Mouse (Mus musculus) embryonic facial prominence, embryonic 13.5 days (tissue): Measurements from ENCODE around the gene Dhx15. TPM values are rescaled to one million over a fixed set of nuclear protein-coding genes. Genes with fewer than 3 reads are reported as not detected.

Experiments used
- ATAC-seq: fragments of 200-750 bp; cut with Nextera tagmentation; 2 replicates; pipeline ENCODE4 v1.8.0; 2017; ENCODE audit warnings: low read depth; ENCODE audit not compliant: insufficient number of reproducible peaks, insufficient read depth, low FRiP score, low TSS enrichment
- H3K27ac ChIP-seq: fragments of 300-500 bp; sonication (generic); 2 replicates; pipeline ENCODE4 v1.5.1; 2015; ENCODE audit warnings: moderate library complexity, mild to moderate bottlenecking, inconsistent platforms
- H3K27me3 ChIP-seq: fragments of 300-500 bp; sonication (generic); 2 replicates; pipeline ENCODE4 v1.6.1; 2015; ENCODE audit warnings: mild to moderate bottlenecking, inconsistent platforms
- H3K36me3 ChIP-seq: fragments of 300-500 bp; sonication (generic); 2 replicates; pipeline ENCODE4 v1.6.1; 2015; ENCODE audit warnings: mild to moderate bottlenecking, inconsistent platforms
- H3K4me1 ChIP-seq: fragments of 300-500 bp; sonication (generic); 2 replicates; pipeline ENCODE4 v1.6.1; 2015; ENCODE audit warnings: inconsistent platforms
- H3K4me2 ChIP-seq: fragments of 300-500 bp; sonication (generic); 2 replicates; pipeline ENCODE4 v1.6.1; 2015; ENCODE audit warnings: moderate library complexity, mild to moderate bottlenecking, inconsistent platforms
- H3K4me3 ChIP-seq: fragments of 300-500 bp; sonication (generic); 2 replicates; pipeline ENCODE4 v1.5.1; 2015; ENCODE audit warnings: mild to moderate bottlenecking, inconsistent platforms
- H3K9ac ChIP-seq: fragments of 300-500 bp; sonication (generic); 2 replicates; pipeline ENCODE4 v1.6.1; 2015; ENCODE audit warnings: mild to moderate bottlenecking, inconsistent platforms
- H3K9me3 ChIP-seq: fragments of 300-500 bp; sonication (generic); 2 replicates; pipeline ENCODE4 v1.6.1; 2016; ENCODE audit warnings: inconsistent platforms
- WGBS: fragments of 180-500 bp; shearing (Covaris S2); methylation state at CpG from one replicate; pipeline ENCODE4 v1.1.7; 2015; ENCODE audit warnings: mixed read lengths; 5-methylcytosine and 5-hydroxymethylcytosine counted together
- polyA plus RNA-seq: library from polyadenylated mRNA; unstranded; fragments of >200 nt; fragmentation: Nextera tagmentation; extraction: Ambion mirVana; gene quantifications from 2 replicates; pipeline ENCODE4 v1.2.1, GENCODE M21; 2015

Gene Dhx15
- polyA plus RNA-seq, 1 experiment from 2014 or later = 176 TPM

DNA sequence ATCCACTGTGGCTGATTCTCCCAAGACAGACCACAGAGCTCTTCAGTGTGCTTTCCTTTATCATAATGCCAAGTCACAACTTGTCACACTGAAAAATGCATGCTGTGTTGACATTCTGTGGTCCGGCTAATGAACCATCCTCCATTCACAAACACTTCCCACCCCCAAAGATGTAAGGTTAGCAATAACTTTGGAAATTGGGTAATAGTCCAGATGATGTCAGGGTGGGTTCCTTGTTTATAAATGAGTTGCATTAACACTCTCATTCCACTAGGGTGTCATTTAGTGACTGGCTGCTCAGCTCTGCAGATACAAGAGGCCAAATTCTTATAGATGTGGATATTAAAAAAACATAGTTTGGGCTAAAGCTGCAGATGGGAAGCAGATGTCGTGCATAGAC lies 71.1 kb downstream of the Dhx15 start:
- Histone ChIP-seq H3K27me3 (peaks cover 32% of the 10 kb centered on the region), H3K9ac (no peak overlapping the region), H3K36me3 (no peaks in the 10 kb centered on the region), H3K4me2 (no peak overlapping the region), H3K4me3 (no peak overlapping the region), H3K4me1 (peaks cover 11% of the 10 kb centered on the region), H3K9me3 (no peaks in the 10 kb centered on the region), H3K27ac (no peak overlapping the region)
- ATAC-seq = no peak
- 57% methylated on average over 2 of the region's 2 CpGs for WGBS

DNA sequence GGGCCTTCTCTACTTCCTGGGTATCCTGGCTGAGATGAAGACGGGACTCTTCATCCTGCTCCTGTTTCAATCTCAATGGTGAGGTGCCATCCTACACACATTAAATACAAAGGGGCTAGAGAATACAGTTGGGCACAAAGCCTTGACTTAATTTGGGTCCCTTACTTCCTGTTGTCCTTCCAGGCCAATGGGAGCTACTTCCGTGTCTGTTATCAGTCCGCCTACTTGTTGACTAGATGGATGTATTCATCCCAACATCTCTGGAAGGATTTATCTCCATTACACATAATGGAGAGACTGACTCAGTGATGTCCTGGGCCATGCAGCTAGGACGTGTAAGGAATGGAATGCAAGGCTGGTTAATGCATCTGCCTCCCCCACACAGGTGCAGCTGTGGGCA lies 72.5 kb downstream of the Dhx15 start:
- 81% methylated on average over 4 of the region's 4 CpGs for WGBS
- no peak overlapping the region for H3K4me2 ChIP-seq
- H3K27me3 ChIP-seq = peaks cover 45% of the 10 kb centered on the region
- no peak overlapping the region for H3K27ac ChIP-seq
- H3K36me3 ChIP-seq = no peaks in the 10 kb centered on the region
- no peak for ATAC-seq
- no peak overlapping the region for H3K9ac ChIP-seq
- no peaks in the 10 kb centered on the region for H3K9me3 ChIP-seq
- no peak overlapping the region for H3K4me3 ChIP-seq
- H3K4me1 ChIP-seq = peaks cover 21% of the 10 kb centered on the region

DNA sequence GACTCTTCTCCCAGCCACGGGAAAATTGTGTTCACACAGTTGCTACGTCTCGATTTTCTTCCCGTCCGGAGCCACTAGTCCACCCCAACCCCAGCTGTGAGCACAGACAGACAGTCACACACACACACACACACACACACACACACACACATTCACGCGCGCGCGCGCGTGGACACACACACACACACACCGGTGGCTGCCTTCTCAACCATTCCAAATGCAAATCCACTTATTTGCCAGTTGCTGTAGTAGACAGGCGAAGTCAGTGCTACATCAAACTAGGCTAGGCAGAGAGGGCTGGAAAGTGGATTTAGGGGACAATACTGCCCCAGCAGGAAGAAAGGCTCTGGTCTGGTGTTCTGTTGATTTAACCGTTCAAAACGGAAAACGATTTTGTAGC lies 73.9 kb downstream of the Dhx15 start:
- H3K27ac ChIP-seq = no peak overlapping the region
- no peak for ATAC-seq
- H3K4me1 ChIP-seq = peaks cover 29% of the 10 kb centered on the region
- H3K36me3 ChIP-seq = no peaks in the 10 kb centered on the region
- H3K4me3 ChIP-seq = peak overlapping the region; percentile 72
- peaks cover 55% of the 10 kb centered on the region for H3K27me3 ChIP-seq
- H3K4me2 ChIP-seq = peak overlapping the region; percentile 99
- 3% methylated on average over 17 of the region's 17 CpGs for WGBS
- H3K9me3 ChIP-seq = no peaks in the 10 kb centered on the region
- H3K9ac ChIP-seq = 0 out of 2 replicates have a peak overlapping the region, but pooled peaks have one; percentile 74

DNA sequence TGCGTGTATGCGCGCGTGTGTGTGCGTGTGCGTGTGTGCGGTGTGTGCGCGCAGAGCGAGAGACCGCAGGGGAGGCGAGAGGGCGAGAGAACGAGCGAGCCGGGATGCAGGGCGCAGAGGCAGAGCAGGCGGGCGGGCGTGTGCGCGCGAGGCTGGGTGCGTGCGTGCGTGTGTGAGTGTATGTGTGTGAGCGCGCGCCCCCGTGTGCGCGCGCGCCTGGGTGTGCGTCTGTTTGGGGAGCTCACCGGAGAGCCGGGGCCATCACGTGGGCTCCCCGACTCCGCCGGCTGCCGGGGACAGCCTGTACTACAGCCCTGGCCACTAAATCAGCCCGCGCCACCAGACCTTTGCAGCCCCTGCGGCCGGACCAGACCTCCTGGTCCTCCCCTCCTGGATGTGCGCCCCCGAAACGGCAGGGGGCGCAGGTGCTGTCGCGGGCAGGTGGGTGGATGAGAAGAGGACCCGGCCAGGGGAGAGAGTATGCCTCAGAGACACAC lies 74.4 kb downstream of the Dhx15 start:
- Histone ChIP-seq H3K4me2 (peak overlapping the region; percentile 99), H3K27ac (no peak overlapping the region), H3K36me3 (no peaks in the 10 kb centered on the region), H3K9me3 (no peaks in the 10 kb centered on the region), H3K27me3 (peaks cover 59% of the 10 kb centered on the region), H3K4me3 (peak overlapping the region; percentile 72), H3K9ac (peak overlapping the region; percentile 74), H3K4me1 (peaks cover 29% of the 10 kb centered on the region)
- WGBS = under 1% methylated on average over 51 of the region's 53 CpGs
- peak; percentile 82 for ATAC-seq

DNA sequence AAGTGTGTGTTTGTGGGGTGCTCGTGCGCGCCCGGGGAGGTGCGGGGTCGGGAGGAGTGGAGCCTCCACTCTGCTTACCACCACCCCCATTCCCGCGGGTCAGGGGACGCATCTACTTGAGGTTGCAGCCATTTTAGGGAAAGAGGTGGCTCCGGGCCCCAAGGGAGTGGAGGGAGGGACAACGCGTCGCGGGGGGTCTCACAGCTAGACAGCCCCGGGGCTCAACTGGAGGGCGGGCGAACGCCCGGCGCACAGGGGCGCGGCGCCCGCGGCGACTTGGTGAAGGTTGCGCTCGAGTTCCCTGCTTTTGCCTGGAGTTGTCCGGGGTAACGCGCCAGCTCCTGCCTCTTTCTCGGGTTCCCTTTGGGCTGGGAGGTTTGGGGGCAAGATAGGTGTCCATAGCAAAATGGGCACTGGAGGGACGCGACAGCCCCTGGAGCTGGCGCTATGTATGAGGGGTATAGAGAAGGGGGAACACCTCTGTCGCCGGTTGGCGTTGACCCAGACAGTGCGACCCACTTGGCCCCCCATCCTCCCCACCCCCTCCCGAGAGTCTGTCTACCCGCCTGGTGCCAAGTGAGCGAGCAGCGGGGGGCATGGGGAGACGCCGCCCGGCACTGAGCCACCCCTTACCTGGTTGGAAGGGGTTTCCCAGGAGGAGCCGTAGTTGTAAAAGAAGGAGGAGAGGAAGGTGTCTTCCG lies 75.4 kb downstream of the Dhx15 start:
- whole genome bisulfite sequencing = under 1% methylated on average over 48 of the region's 48 CpGs
- H3K4me1 ChIP-seq = peaks cover 29% of the 10 kb centered on the region
- H3K4me2 ChIP-seq = peak overlapping the region; percentile 99
- no peaks in the 10 kb centered on the region for H3K36me3 ChIP-seq
- H3K27ac ChIP-seq = no peak overlapping the region
- H3K4me3 ChIP-seq = peak overlapping the region; percentile 72
- ATAC-seq = no peak
- peak overlapping the region; percentile 74 for H3K9ac ChIP-seq
- H3K27me3 ChIP-seq = peaks cover 69% of the 10 kb centered on the region
- H3K9me3 ChIP-seq = no peaks in the 10 kb centered on the region

DNA sequence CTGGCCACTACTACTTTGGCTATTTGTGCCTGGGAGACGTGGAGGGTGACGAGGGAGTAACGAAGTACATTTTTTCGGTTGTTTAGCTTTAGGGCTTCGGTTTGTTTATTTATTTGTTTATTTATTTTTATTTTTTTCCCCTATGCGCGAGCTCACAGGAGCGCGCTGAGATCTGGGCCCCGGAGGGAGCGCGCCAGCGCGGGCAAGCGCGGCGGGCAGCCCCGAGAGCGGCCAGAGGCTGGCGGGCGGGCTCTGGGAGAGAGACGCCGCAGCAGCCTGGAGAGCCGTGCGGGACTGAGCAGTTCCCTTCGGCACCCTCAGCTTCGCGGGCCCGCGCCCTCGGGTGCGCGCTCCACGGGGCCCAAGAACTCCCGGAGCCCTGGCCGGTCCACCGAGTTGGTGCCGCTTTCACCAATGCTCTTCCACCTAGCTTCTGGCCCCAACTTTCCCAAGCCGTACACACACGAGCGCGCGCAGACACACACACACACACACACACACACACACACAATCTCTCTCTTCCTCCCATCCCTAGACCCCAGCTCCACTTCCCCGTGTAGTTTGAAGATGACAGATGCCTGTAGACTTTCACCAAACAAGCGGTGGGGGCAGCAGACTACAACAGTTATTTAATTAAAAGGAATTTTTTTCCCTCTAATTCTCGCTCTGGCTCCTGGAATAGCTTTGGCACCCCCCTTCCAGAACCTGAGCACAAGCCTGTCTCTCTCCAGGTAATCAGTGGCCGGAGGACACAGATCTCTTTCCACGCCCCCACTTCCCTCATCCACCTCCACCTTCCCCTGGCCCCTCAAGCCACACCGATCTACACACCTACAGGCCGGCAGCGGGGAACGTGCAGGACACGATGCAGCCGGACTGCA lies 76.2 kb downstream of the Dhx15 start:
- Histone ChIP-seq H3K4me1 (peaks cover 29% of the 10 kb centered on the region), H3K36me3 (no peaks in the 10 kb centered on the region), H3K27ac (no peak overlapping the region), H3K4me2 (peak overlapping the region; percentile 99), H3K27me3 (peaks cover 77% of the 10 kb centered on the region), H3K9me3 (no peaks in the 10 kb centered on the region), H3K4me3 (peak overlapping the region; percentile 72), H3K9ac (peak overlapping the region; percentile 74)
- WGBS = under 1% methylated on average over 54 of the region's 54 CpGs
- ATAC-seq = no peak

DNA sequence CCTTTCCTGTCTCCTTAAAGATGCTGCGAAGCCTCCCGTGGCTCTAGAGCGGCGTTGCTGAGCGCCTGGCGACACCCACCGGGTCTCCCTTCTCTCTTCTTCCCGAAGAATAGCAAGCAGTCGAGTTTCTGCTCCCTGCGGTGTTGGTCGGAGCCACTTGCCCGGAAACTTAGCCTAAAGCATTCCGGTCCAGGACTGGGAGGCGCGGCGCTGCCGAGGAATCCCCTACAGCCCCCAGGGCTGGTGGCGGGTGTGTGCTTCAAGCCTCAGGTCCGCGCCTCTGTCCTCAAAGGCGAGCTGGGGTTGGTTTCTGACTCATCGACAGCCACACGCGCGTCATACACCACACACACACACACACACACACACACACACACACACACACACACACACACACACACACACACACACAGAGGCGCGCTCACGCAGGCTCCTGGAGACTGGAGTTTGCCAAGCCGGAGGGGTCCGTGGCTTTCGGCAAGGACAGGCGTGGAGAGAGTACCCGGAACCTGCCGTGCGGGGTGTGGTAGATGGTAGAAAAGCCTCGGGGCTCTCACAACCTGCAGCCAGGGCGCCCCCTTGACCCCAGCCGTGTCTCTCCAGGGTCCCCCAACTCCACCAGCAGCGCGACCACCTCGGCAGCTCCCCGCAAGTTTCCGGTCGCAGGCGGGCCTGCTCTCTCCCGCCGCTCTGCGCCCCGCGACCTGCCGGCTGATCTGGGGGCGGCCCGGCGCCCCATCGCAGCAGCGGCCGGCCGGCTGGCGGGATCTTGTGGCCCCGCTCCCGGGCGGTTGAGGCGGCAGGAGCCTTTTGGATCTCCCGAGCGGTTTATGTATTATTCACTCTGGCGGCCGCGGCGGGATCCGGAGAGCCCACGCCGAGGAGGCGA lies 77.1 kb downstream of the Dhx15 start:
- no peaks in the 10 kb centered on the region for H3K9me3 ChIP-seq
- peak overlapping the region; percentile 72 for H3K4me3 ChIP-seq
- H3K27ac ChIP-seq = no peak overlapping the region
- H3K9ac ChIP-seq = peak overlapping the region; percentile 74
- H3K4me1 ChIP-seq = peaks cover 29% of the 10 kb centered on the region
- H3K27me3 ChIP-seq = peaks cover 83% of the 10 kb centered on the region
- H3K36me3 ChIP-seq = no peaks in the 10 kb centered on the region
- H3K4me2 ChIP-seq = peak overlapping the region; percentile 99
- no peak for ATAC-seq
- WGBS = under 1% methylated on average over 65 of the region's 73 CpGs

DNA sequence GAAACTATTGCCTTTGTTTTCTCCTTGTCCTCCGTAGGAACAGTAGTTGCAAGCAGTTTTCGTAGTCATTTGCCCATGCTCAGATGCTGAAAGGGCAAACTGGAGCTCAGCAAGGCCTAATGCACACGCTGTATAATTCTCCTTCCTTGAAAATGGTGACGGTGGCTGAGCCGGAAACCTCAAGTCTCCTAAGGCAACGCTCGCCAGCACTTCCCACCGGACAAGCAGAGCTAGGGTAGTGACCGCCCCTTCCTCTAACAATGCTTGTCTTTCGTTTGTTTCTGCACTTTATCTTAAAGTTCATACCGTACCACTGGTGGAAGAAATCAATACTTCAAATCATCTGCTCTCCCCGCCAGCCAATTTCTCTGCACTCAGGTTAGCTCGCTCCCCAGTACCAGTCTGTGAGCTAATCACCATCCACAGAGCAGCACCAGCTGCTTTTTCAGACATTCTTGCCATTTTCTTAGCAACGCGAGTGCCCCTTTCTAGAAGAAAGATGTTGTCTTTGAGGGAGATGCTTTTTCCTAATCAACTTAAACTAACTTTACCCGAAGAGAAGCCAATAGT lies 78.0 kb downstream of the Dhx15 start:
- H3K4me2 ChIP-seq = peak overlapping the region; percentile 99
- 5% methylated on average over 16 of the region's 16 CpGs for WGBS

DNA sequence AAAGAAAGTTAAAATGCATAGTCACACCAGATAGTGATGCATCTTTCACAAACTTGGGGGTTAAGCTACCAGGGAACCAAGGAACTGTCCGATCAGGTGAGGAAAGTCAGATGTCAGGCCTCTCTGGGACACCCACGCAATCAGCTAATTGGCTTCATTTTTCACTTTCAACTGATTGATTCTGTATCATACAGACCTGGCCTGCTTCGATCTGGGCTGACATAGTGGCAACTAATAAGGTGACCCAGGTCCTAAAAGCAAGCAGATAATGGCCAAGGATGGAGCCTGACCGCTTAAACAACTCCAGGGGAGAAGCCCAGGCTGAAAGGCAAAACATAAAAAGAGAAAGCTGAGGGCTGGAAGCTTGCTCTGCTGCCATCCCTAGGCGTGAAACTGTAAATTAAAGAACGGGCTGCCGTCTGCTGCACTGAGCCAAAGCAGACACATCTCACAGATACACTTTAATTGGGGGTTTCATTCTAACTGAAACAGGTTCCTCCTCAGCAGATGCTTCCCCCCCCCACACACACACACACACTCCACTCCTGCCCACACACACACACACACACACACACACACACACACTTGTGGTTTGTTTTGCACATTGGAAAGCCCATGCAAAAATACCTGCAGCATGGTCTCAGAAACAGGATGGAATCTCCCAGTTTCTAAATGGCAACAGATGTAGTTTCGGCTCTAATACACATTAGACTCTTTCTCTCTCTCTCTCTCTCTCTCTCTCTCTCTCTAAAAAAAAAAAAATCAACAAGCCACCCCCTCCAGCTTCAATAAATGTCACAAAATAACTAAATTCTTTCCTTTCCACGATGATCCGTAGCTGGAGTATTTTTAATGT lies 79.3 kb downstream of the Dhx15 start:
- Histone ChIP-seq H3K9ac (no peak overlapping the region), H3K4me1 (peaks cover 29% of the 10 kb centered on the region), H3K4me3 (no peak overlapping the region), H3K9me3 (no peaks in the 10 kb centered on the region), H3K4me2 (no peak overlapping the region), H3K27ac (no peak overlapping the region), H3K36me3 (no peaks in the 10 kb centered on the region), H3K27me3 (peaks cover 78% of the 10 kb centered on the region)
- 39% methylated on average over 10 of the region's 10 CpGs for WGBS
- no peak for ATAC-seq

More for the DNA sequence above, 78.0 kb downstream of the Dhx15 start:
- peaks cover 29% of the 10 kb centered on the region for H3K4me1 ChIP-seq
- peak overlapping the region; percentile 72 for H3K4me3 ChIP-seq
- H3K36me3 ChIP-seq = no peaks in the 10 kb centered on the region
- peaks cover 80% of the 10 kb centered on the region for H3K27me3 ChIP-seq
- no peak for ATAC-seq
- H3K9me3 ChIP-seq = no peaks in the 10 kb centered on the region
- H3K9ac ChIP-seq = peak overlapping the region; percentile 74; the same call in 1 of the 2 replicates
- H3K27ac ChIP-seq = no peak overlapping the region
